Mouse (Mus musculus) left cerebral cortex, postnatal 10 days (tissue): ENCODE measurements around the gene Nln. TPM values are rescaled to one million over a fixed set of nuclear protein-coding genes. Genes with fewer than 3 reads are reported as not detected.
A peak's percentile ranks its signal among the peaks of the same experiment; 100 is the strongest.

ENCODE experiments used
- DNase-seq, 2 experiments: peaks; one replicate each; pipeline ENCODE4 v3.0.0; 2021 to 2022; ENCODE audit warnings: low spot score in 2 of 2, mixed read lengths in 1 of 2; ENCODE audit errors: extremely low spot score in 1 of 2
- intact Hi-C: fragments of 180-260 bp; cut with DNase I; formaldehyde crosslinking; loops from one replicate; pipeline ENCODE4 v1.15.1; 2025
- total RNA-seq, 2 experiments: library from RNA; stranded (reverse); gene quantifications; 2 replicates each; pipeline ENCODE4 v1.2.3; 2021

Nln gene
- total RNA-seq, 2 experiments from 2014 or later = 43.7 to 46.3 TPM

GRCm38 (mm10) chr13:104059536-104059935 lies 49.9 kb downstream of the Nln start:
- intact Hi-C loops = loop anchor here (10.0 kb wide), 1 partner anchor 355 kb away; no protein-coding TSS in a partner anchor
- DNase-seq = no peak

- DNase-seq = no peak
- intact Hi-C loops = loop anchor here (10.0 kb wide), 1 partner anchor 354 kb away; no protein-coding TSS in a partner anchor
These were observed 50.7 kb downstream of the Nln start for GRCm38 (mm10) chr13:104058761-104059160.

GRCm38 (mm10) chr13:104052271-104052753 lies 57.1 kb downstream of the Nln start:
- DNase-seq = no peak
- intact Hi-C loops = loop anchor here (10.0 kb wide), 1 partner anchor 348 kb away; no protein-coding TSS in a partner anchor

GRCm38 (mm10) chr13:104048835-104049234 lies 60.6 kb downstream of the Nln start:
- intact Hi-C loops = loop anchor here (10.0 kb wide), 1 partner anchor 194 kb away; no protein-coding TSS in a partner anchor
- no peak for DNase-seq

- intact Hi-C loops = loop anchor here (10.0 kb wide), 1 partner anchor 190 kb away; no protein-coding TSS in a partner anchor
- no peak for DNase-seq
These were observed 64.3 kb downstream of the Nln start for GRCm38 (mm10) chr13:104045108-104045507.

- no peak for DNase-seq
- intact Hi-C loops = loop anchor here (10.0 kb wide), 1 partner anchor 190 kb away; no protein-coding TSS in a partner anchor
These were observed 65.1 kb downstream of the Nln start for GRCm38 (mm10) chr13:104044332-104044731.

- intact Hi-C loops = loop anchor here (10.0 kb wide), 1 partner anchor 188 kb away; no protein-coding TSS in a partner anchor
- no peak for DNase-seq
These were observed 66.7 kb downstream of the Nln start for GRCm38 (mm10) chr13:104042738-104043137.

- intact Hi-C loops = loop anchor here (10.0 kb wide), 1 partner anchor 187 kb away; no protein-coding TSS in a partner anchor
These were observed 67.9 kb downstream of the Nln start for GRCm38 (mm10) chr13:104041481-104041880.

GRCm38 (mm10) chr13:104040950-104041349 lies 68.5 kb downstream of the Nln start:
- intact Hi-C loops = loop anchor here (10.0 kb wide), 1 partner anchor 186 kb away; no protein-coding TSS in a partner anchor
- DNase-seq = no peak

More at GRCm38 (mm10) chr13:104041481-104041880, 67.9 kb downstream of the Nln start:
- no peak for DNase-seq

GRCm38 (mm10) chr13:104039861-104040260 lies 69.6 kb downstream of the Nln start:
- intact Hi-C loops = loop anchor here (10.0 kb wide), 1 partner anchor 185 kb away; no protein-coding TSS in a partner anchor
- DNase-seq = no peak

GRCm38 (mm10) chr13:104038891-104039290 lies 70.5 kb downstream of the Nln start:
- no peak for DNase-seq
- intact Hi-C loops = no loop called here

GRCm38 (mm10) chr13:104038358-104038757 lies 71.1 kb downstream of the Nln start:
- DNase-seq = no peak
- intact Hi-C loops = no loop called here

GRCm38 (mm10) chr13:104037531-104038290 lies 71.7 kb downstream of the Nln start:
- no peak for DNase-seq
- intact Hi-C loops = no loop called here

GRCm38 (mm10) chr13:104036494-104037290 lies 72.7 kb downstream of the Nln start:
- DNase-seq = no peak
- intact Hi-C loops = no loop called here

- intact Hi-C loops = no loop called here
- DNase-seq = no peak
These were observed 73.8 kb downstream of the Nln start for GRCm38 (mm10) chr13:104035651-104036050.

- intact Hi-C loops = loop anchor here (5.0 kb wide), 1 partner anchor 113 kb away; the partner anchor contains the start of gene Erbin
- peak in 1 of 2 experiments; percentile 36 for DNase-seq
These were observed 74.6 kb downstream of the Nln start for GRCm38 (mm10) chr13:104034854-104035253.

- intact Hi-C loops = loop anchor here (5.0 kb wide), 1 partner anchor 110 kb away; the partner anchor contains the start of gene Erbin
- peak in 1 of 2 experiments; percentile 49 for DNase-seq
These were observed 76.7 kb downstream of the Nln start for GRCm38 (mm10) chr13:104032620-104033133.

GRCm38 (mm10) chr13:104031821-104032331 lies 77.5 kb downstream of the Nln start:
- intact Hi-C loops = loop anchor here (5.0 kb wide), 1 partner anchor 110 kb away; the partner anchor contains the start of gene Erbin
- DNase-seq = no peak
